Mouse (Mus musculus) brown adipose tissue, adult 24 weeks (tissue): ENCODE data around the gene Ankrd13a. TPM values are rescaled to one million over a fixed set of nuclear protein-coding genes. Genes with fewer than 3 reads are reported as not detected.
A peak's percentile ranks its signal among the peaks of the same experiment; 100 is the strongest.

Source experiments
- H3K27ac ChIP-seq: fragments of 200-500 bp; replicated peaks from 2 replicates; pipeline ENCODE4 v1.5.1; 2012; ENCODE audit warnings: low read depth, mild to moderate bottlenecking, low read length
- H3K4me1 ChIP-seq: fragments of 200-500 bp; 2 replicates; pipeline ENCODE4 v1.6.1; 2012; ENCODE audit warnings: low read length, mixed read lengths; ENCODE audit not compliant: control insufficient read depth, insufficient read depth, insufficient read length
- H3K4me3 ChIP-seq: fragments of 200-500 bp; 2 replicates; pipeline ENCODE4 v1.5.1; 2012; ENCODE audit warnings: low read depth, mild to moderate bottlenecking, low read length, moderate library complexity; ENCODE audit not compliant: insufficient read depth
- polyA plus RNA-seq: library from polyadenylated mRNA; stranded (reverse); fragments of >200 nt; gene quantifications from 2 replicates; pipeline ENCODE4 v1.2.4, GENCODE M21; 2012; ENCODE audit not compliant: missing spikeins, insufficient read depth, insufficient read length

Ankrd13a gene
- polyA plus RNA-seq, 1 experiment = 53.8 TPM

DNA sequence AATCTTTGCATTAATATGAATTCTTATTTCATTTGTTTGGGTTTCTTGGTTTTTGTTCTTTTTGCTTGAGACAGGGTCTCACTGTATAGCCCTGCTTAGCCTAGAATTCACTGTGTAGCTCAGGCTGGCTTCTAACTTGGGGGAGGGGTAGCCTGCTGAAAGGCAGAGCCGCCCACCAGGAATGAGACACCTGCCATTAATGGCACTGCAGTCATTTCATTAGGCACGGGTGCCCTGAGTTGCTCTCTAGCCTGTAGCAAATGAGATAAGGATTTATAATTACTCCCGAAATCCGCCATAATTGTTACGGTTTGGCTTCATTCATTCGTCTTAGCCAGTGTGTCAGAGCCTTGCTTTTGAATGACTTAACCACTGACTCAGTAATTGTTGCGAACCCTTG is 1.7 kb downstream of the Ankrd13a start:
- Histone ChIP-seq H3K27ac (no peak overlapping the region), H3K4me3 (peak overlapping the region; percentile 69; the same call in 1 of the 2 replicates), H3K4me1 (peaks cover 20% of the 10 kb centered on the region)

DNA sequence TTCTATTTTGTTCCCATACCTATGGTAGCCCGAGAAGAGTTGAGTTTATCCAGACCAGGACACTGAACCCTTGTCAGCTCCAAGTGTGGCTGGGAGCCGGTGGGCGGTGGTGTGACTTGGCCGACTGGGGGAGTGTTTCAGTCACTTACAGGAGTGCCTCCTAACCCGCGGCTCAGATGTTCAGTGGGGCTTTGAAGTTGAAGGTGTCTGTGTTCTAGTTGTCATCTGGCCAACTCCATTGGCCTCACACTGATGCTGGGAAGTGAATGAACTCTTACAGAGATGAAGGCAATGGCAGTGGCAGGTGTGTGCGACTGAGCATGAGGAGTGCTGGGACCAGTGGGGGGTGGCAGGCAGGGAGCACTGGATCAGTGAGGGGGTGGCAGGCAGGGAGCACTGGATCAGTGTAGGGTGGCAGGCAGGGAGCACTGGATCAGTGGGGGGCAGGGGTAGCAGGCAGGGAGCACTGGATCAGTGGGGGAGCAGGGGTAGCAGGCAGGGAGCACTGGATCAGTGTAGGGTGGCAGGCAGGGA is 5.5 kb downstream of the Ankrd13a start:
- peaks cover 28% of the 10 kb centered on the region for H3K4me1 ChIP-seq
- H3K4me3 ChIP-seq = no peak overlapping the region
- H3K27ac ChIP-seq = no peak overlapping the region

DNA sequence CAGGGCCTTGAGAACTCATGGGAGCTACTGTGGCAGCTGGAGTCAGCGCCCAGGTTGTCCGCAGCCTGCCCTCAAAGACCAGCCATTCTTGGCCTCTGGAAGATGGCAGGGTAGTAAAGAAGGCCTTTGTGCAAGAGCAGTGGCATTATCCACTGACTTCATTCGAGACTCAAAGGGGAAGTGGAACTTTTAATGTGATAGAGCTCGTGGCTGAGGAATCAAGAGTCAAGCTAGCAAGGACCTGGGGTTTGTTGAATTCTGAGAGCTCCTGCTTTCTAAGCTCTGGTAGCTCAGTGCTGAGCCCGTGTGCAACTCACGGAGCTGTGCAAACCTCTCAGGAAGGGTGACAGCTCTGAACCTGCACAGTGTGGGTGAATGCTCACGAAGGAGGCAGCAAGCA is 6.4 kb downstream of the Ankrd13a start:
- Histone ChIP-seq H3K4me1 (peaks cover 32% of the 10 kb centered on the region), H3K4me3 (no peak overlapping the region), H3K27ac (no peak overlapping the region)

DNA sequence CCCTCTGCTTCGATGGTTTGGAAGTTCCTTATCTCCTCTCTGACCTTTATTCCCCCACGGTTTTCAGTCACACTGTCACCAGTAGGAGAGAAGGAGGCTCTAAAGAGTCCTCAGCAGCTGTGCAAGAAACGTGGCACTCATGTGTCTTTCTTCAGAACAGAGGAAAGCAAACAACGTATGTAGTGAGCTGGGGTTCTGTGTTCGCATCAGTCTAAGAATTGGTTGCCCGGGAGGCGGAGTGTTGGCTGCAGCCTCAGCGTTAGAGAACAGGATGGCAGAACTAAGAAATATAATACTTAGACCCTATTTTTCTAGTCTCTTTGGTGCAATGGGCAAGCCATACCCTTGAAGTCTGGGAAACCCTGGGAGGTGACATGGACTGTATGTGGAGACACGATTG is 8.5 kb downstream of the Ankrd13a start:
- no peak overlapping the region for H3K27ac ChIP-seq
- H3K4me3 ChIP-seq = no peak overlapping the region
- H3K4me1 ChIP-seq = peaks cover 22% of the 10 kb centered on the region

DNA sequence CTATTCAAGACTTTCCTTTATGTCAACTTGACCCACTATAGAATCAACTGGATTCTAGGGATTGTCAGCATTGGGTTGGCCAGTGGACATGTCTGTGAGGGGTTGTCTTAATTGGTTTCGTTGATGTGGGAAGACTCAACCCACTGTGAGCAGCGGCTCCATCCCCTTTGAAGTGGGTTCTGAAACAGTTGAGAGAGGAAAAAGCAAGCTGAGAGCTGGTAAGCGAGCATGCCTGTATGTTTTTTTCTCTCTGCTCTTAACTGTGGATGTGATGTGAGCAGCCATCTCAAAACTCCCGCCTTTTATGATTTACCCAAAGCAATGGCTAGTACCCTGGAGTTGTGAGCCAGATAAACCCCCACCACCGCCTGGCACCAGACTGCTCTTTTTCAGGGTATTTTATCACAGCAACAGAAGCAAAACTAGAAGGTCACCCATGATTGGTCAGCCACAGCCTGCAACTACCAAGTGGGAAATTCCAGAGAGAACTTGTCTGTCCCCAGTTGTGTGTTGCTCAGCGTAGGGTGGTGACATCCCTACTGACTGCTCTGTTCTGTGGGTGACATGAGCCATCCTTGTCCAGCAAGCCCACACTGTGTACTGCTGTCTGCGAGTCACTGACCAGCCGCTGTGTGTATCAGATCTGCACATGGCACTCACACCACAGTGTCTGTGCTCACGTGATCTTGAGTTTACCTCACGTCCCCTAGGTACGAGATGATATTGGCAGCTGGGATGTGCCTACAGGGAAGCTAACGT is 9.1 kb downstream of the Ankrd13a start:
- Histone ChIP-seq H3K4me1 (peaks cover 21% of the 10 kb centered on the region), H3K4me3 (no peak overlapping the region), H3K27ac (peak overlapping the region; percentile 10; the same call in 1 of the 2 replicates)

DNA sequence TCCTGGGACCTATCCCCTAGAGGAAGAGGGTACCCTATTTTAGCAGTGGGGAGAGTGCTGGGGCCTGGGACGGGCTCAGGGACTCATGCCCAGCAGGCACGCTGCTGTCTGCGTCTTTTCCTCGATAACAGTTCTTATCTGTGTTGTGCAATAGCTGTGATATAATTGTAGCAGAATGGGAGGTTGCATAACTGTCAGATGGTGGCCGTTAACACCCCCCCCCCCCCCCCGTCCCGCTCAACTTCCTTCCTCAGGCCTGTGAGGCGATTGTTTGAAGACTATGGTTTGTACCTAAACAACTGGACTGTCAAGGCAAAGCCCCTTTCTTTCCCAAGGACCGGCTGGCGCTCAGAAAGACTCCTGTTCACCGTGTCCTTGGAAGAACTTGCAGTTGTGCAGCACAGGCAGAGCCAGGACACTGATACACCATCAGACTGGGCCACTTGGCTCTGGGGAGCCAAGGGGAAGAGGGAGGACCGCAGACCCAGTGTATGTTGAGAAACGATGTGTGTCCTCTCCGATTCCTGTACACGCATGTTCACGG is 10.2 kb downstream of the Ankrd13a start:
- H3K4me3 ChIP-seq = peak overlapping the region; percentile 4
- H3K4me1 ChIP-seq = peaks cover 21% of the 10 kb centered on the region
- peak overlapping the region; percentile 71 for H3K27ac ChIP-seq

DNA sequence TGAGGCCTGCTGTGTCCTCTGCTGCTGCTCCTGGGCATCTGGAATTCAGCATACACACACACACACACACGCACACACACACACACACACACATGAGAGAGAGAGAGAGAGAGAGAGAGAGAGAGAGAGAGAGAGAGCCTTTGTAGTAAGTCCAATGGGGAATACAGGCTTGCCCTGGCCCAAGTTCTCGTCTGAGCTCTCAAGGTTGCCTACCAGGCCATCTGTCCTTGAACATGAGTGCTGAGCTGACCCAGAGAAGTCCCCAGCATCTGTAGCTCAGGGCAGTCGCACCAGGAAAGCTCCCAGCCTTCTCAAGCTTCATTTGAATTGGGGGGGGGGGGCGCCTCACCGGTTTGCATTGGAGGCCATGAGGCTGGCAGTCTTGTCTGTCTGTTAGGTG is 10.7 kb downstream of the Ankrd13a start:
- Histone ChIP-seq H3K27ac (peak overlapping the region; percentile 71), H3K4me3 (peak overlapping the region; percentile 4; the same call in 1 of the 2 replicates), H3K4me1 (peaks cover 18% of the 10 kb centered on the region)

DNA sequence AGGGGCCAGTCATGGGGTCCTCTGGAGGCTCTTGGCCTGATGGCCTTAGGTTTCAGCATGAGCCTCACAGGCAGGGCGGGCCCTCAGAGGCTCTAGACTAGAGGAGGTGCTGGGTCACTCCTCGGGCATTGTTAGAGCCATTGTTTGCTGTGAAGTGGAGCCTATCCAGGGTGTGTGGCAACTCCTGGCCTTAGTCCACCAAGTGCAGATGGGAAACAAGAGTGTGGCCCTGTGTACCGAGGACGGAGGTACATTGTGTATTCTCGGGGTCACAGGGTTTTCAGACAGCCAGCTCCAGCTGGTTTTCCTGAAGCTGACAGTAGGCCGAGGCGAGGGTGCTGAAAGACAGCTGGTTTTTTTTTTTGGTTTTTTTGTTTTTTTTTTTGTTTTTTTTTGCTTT is 18.8 kb downstream of the Ankrd13a start:
- peaks cover 10% of the 10 kb centered on the region for H3K4me1 ChIP-seq
- no peak overlapping the region for H3K4me3 ChIP-seq
- H3K27ac ChIP-seq = no peak overlapping the region

DNA sequence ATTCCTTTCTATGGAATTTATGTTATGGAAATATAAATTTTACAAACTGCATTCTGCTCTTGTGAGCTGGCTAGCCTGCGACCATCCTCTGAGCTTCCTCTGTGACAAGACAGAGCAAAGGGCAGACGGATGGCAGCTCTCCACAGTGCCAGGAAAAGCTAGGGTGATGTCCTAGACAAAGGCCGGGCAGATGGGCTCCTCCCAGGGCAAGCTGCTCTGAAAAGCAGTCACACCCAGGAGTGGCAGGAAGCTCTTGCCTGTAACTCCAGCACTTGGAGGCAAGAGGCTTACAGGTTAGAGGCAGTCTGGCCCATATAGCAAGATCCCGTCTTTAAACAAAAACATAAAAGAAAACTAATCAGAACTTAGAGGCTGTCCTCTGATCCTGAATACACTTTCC is 20.1 kb downstream of the Ankrd13a start:
- Histone ChIP-seq H3K27ac (no peak overlapping the region), H3K4me3 (no peak overlapping the region), H3K4me1 (peaks cover 10% of the 10 kb centered on the region)

DNA sequence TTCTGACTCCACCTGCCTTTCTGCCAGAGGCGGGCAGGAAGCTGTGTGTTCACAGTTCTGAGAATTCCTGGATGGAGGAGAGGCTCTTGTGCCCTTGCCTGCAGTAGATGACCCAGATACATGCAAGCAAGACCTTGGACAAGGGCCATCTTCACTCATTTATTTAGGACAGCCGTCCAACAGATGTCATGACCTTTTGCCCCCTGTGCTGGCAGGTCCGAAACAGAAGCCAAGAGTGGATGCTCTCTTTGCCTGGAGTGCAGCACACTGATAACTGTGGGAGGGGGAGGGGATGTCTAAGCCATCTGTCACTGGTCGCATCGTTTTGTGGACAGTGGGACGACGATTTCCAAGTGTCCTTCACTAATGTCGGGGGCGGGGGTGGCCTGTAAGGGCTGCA is 20.8 kb downstream of the Ankrd13a start:
- H3K4me3 ChIP-seq = no peak overlapping the region
- peaks cover 10% of the 10 kb centered on the region for H3K4me1 ChIP-seq
- no peak overlapping the region for H3K27ac ChIP-seq

DNA sequence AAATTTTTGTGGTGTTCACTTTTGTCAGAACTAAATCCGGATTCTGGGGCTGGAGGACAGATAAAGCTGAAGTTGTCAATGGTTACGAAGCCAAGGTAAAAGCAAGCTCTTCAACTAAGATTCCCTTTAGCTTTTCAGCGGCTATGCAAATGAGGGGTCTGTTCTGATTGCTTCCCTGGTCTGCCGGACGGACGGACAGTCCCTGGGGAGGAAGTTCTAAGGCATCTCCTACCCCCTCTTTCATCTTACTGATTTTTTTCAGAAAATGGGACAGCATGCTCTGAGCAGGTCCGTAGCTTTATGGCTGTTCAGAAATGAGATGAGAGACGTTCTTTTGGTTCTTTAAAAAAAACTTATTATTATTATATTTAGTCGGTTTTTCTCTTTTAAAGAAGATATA is 21.2 kb downstream of the Ankrd13a start:
- Histone ChIP-seq H3K4me1 (peaks cover 10% of the 10 kb centered on the region), H3K27ac (no peak overlapping the region), H3K4me3 (no peak overlapping the region)

DNA sequence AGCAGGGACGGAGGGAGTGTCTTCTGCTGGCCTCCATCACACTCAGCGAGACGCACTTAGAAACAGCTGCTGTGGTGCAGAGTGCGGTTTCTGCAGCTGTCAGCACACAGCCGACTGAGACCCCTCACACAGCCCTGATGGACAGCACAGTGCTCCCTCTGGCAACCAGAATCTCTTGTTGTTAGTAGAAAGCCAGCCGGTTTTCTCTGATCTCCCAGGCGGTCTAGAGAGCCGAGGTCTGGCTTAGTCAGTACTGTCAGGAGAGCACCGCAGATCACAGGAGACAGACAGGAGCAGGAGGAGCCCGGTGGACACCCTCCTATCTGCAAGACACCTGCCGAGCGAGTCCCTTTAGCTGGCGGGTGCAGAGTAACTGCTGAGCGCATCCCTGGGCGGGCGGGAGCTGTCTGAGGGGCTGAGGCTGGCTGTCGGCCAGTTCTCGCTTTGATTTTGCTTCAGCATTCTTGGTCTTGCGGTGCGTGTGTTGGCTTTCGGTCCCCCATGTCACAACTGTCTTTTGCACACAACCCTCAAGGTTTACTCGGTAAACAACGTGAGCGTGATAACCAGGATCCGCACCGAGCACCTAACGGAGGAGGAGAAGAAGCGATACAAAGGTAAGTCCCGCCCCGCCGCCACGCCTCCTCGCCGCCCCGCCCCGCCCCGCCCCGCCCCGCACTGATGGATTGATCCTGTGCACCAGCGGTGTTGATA is 22.0 kb downstream of the Ankrd13a start:
- peaks cover 10% of the 10 kb centered on the region for H3K4me1 ChIP-seq
- no peak overlapping the region for H3K27ac ChIP-seq
- H3K4me3 ChIP-seq = no peak overlapping the region

DNA sequence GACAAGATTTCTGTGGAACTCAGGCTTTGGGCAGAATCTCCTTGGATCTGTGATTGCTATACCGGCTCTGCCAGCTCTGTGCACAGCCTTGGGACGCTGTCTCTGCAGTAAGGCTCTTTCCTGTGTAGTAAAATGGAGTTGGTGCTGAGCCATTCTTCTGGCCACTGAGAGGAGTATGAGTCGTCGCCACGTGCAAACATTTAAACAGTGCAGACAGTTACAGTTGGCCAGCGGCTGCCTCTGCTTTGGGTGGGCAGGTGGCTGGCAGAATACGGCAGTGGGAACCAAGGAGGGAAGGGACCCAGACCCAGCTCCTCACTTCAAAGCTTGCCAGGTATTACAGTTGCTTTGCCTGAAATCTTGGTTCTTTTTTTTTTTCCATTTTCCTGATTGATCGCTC is 22.8 kb downstream of the Ankrd13a start:
- H3K4me1 ChIP-seq = peaks cover 10% of the 10 kb centered on the region
- H3K27ac ChIP-seq = no peak overlapping the region
- H3K4me3 ChIP-seq = no peak overlapping the region

DNA sequence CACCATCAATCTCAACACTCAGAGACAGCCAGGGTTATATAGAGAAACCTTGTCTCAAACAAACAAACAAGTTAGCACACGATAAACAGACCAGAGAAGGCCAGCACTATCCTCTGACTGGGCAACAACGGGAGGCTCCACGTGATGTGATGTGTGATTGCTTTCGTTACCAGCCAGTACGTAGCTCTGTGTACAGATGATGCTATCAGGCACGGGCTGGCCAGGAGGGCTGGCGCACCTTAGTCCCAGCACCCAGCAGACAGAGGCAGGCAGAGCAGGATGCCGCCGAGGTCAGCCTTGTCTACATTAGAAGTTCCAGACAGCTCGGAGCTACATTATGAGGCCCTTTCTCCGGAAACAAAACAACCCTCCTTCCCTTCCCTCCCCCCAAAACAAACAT is 25.4 kb downstream of the Ankrd13a start:
- Histone ChIP-seq H3K27ac (no peak overlapping the region), H3K4me3 (no peak overlapping the region), H3K4me1 (peaks cover 6% of the 10 kb centered on the region)

DNA sequence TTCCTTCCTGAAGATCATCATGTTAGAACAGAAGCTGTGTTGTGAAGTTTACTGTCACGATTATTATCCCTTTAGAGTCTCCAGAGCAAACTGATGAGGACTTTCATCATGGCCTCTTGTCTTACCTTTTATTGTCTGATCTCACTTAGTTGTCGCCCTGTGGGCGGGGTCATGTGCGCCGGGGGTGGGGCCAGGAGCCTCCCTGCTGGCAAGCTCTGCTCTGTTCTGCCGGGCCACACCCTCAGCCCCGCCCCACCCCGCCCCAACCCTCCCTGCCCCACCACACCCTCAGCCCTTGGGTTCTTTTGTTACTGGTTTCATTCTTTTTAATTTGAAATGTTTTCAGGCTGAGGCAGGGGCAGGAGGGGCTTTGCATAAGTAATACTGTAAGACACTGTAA is 26.6 kb downstream of the Ankrd13a start:
- Histone ChIP-seq H3K4me3 (no peak overlapping the region), H3K27ac (no peak overlapping the region), H3K4me1 (no peaks in the 10 kb centered on the region)
